Mouse (Mus musculus) megakaryocyte-erythroid progenitor cell, adult 5-6 weeks (primary cell): ENCODE data around the gene Tcp1. TPM values are rescaled to one million over a fixed set of nuclear protein-coding genes. Genes with fewer than 3 reads are reported as not detected.
"Not testable (repeated sequence)": the region's sequence is repeated elsewhere in the genome, so short reads cannot be mapped to it uniquely, and the experiment has no call there.

Experiments
- ATAC-seq: replicated peaks from 2 replicates; pipeline ENCODE4 v1.8.0; 2016; ENCODE audit warnings: mild to moderate bottlenecking, inconsistent platforms; ENCODE audit not compliant: severe bottlenecking, poor library complexity, low FRiP score, low TSS enrichment
- total RNA-seq, 2 experiments: library from RNA; stranded (forward) in 1 of 2; stranded (reverse) in 1 of 2; fragments of 200-1000, 215-1000 nt in 1 of 2; fragments of >200 nt in 1 of 2; fragmentation: Nextera tagmentation in 1 of 2; gene quantifications; 2 replicates each; pipeline ENCODE4 v1.2.3; 2014 to 2017

Tcp1 gene
- total RNA-seq (2014; fragmentation: Nextera tagmentation) = 481 and 497 TPM in 2 replicates
- 1,112 and 1,392 TPM in 2 replicates for total RNA-seq (2017)

- ATAC-seq = peak; percentile 11; the same call in 1 of the 2 replicates
Observed at GRCm38 (mm10) chr17:12915488-12915880, at the start of gene Tcp1. Tcp1 (plus strand) TSS chr17:12915701.

DNA sequence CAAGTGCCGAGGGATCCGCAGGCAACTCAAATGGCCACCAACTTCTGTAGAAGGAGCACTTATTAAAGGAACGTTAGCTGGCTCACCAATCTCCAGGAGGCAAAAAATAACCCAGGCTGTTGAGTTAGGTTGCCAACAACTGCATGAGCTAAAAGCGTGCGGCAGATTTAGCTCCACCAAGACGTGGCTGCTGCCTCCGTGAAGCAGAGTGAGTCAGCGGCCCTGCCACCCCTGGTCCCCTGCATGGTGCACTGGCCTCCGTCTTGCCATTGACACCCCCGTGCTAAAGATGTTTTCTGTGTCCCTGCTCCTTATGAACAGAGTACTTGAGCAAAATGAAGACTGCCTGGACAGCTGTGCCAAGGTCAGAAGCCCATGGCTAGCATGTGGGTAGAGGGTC is 48.6 kb upstream of the Tcp1 start:
- no peak for ATAC-seq

GRCm38 (mm10) chr17:12868043-12868442 is 47.5 kb upstream of the Tcp1 start, which contains the start of gene Mas1:
Mas1 (minus strand) TSS chr17:12868143.
- ATAC-seq = no peak

DNA sequence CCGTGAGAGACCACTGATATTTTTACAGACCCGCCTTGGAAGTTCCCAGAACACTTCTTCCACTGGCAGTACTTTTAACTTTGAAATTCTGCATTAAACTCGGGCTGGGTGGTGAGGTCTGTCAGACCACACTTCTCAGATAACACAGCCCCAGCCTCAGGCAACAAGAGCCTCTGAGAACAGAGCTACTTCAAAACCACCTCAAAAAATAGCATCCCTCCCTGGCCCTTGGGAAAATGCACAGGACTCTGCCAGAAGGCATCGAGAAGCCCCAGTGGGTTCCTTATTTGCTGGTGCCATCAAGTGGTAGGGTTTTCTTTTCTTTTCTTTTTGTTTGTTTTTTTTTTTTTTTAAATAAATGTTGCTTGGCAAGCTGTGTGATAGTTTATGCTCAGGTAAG is 46.9 kb upstream of the Tcp1 start:
- peak; percentile 46; the same call in 1 of the 2 replicates for ATAC-seq

DNA sequence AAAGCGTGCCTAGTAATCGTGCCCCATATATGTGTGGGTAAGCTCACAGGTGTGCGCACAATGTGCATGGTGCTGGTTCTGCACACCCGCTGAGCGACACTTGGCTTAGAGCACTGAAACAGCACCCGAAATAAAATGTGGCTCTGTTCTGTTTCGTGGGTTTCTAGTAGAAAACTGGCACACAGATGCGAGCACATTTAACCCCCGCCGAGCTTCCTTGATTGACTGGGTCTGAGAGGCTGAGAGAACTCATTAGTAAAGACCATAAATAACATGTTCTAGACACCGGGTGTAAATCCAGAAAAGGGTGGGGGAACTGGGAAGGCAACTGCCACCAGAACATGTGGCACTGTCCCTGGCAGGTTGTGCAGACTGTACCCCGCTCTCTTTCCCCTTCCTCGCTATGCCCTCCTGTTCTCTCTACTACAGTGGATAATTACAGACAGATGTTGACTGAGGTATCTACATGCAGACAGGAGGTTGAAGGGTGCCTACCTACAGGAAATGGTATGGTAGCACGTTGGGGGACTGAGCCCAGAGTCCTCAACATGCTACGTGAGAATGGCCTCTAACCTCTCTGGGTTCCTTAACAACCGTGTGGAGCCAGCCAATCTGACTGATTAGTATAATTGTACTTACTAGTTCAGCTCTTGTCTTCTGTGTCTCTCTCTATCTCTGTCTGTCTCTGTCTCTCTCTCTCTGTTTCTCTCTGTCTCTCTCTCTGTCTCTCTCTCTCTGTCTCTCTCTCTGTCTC is 43.0 kb upstream of the Tcp1 start:
- ATAC-seq = peak; percentile 34; the same call in 1 of the 2 replicates

DNA sequence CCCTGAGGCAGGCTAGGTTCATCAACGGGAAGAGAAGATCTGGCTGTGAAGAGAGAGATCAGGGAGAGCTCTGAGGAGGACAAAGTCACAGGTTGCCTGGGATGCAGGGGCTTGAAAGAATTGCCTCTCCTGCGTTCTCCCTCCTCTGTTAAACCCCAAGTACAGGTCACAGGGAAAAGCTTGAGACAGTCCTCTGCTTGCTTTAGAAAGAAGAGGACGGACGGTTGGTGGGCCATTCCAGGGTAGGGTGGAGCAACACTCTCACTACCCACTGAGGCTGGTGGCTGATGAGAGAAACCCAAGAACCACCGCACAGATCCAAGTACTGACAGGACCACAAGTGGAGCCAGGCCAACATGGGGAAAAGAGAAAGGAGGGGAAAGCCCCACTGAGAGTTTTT is 39.8 kb upstream of the Tcp1 start, which contains the start of gene Mrgprh:
TSS of gene Mrgprh (plus strand) at position 301 of the 400 bp plus-strand sequence.
- ATAC-seq = no peak

DNA sequence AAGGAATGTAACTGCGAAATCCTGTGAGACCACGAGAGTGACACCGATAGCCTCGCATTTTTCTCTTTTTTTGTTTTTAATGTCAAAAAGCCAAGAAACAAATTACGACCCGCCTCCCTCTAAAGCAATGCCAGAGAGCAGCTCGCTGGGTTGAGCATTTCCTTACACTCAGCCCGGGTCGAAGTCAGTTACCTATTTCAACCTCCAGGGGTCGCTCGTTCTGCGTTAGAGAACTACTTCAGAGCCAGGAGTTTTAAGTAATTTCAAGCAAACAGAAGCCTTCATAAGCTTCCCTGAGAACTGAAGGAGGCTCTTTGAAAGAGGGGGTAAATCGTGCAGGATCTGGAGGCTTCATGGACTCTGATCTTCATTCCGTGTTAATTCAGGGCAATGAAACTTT is 35.3 kb upstream of the Tcp1 start:
- ATAC-seq = peak; percentile 84

- no peak for ATAC-seq
Observed at GRCm38 (mm10) chr17:12881216-12881615, 34.3 kb upstream of the Tcp1 start.

- no peak for ATAC-seq
Observed at GRCm38 (mm10) chr17:12886620-12887019, 28.9 kb upstream of the Tcp1 start.

DNA sequence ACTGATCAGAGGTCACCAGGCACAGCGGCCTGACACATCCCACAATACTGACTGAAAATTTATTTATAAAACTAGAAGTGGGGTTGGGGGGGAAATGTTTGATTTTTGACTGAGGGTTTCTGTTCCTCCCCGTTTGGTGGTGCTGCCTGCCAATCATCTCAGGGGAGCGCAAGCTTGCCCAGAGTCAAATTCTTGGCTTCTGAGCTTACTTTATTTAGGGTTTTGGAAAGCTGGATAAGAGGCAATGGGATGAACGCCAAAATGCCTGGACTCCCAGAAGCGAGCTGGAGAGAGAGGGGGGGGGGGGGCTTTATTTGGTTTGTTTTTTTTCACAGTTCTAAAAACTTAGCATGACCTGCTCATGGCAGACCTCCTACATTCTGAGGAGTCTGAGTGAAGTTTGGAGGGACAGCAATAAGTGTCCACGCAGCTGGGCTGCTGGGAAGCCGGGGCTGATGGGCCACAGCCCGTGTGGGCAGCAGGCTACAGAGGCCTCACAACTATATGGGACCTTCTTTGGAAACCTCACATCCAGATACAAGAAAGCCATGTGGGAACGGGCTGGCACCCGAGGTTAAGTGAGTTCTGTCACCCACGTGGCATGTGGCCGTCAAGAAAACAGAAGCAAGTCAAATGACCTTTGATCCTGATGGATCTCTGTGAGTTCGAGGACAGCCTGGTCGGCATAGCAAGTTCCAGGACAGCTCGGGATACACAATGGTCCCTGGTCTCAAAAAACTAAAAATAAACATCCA is 28.3 kb upstream of the Tcp1 start:
- no peak for ATAC-seq

GRCm38 (mm10) chr17:12891054-12891453 is 24.4 kb upstream of the Tcp1 start:
- no peak for ATAC-seq

- no peak for ATAC-seq
Observed at GRCm38 (mm10) chr17:12892033-12892432, 23.5 kb upstream of the Tcp1 start.

GRCm38 (mm10) chr17:12897674-12898073 is 17.8 kb upstream of the Tcp1 start:
- no peak for ATAC-seq

- not testable (repeated sequence) for ATAC-seq
Observed at GRCm38 (mm10) chr17:12898607-12899006, 16.9 kb upstream of the Tcp1 start.

DNA sequence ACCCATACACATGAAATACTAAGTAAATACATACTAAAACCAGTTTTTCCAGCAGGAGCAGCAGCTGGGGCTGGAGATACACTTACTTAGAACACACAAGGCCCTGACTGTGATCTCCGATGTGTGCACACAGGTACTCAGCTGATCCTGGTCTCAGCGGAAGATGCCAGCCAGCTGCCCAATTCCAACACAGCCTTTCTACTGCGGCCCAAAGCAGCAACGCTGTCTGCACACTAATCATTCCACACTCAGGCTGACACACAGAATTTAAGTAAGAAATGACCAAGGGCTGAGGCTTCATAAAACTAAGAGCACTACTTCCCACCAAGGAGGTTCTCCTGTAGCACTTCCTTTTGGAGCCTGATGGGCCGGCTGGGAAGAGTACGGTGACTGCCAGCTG is 13.2 kb upstream of the Tcp1 start:
- no peak for ATAC-seq

DNA sequence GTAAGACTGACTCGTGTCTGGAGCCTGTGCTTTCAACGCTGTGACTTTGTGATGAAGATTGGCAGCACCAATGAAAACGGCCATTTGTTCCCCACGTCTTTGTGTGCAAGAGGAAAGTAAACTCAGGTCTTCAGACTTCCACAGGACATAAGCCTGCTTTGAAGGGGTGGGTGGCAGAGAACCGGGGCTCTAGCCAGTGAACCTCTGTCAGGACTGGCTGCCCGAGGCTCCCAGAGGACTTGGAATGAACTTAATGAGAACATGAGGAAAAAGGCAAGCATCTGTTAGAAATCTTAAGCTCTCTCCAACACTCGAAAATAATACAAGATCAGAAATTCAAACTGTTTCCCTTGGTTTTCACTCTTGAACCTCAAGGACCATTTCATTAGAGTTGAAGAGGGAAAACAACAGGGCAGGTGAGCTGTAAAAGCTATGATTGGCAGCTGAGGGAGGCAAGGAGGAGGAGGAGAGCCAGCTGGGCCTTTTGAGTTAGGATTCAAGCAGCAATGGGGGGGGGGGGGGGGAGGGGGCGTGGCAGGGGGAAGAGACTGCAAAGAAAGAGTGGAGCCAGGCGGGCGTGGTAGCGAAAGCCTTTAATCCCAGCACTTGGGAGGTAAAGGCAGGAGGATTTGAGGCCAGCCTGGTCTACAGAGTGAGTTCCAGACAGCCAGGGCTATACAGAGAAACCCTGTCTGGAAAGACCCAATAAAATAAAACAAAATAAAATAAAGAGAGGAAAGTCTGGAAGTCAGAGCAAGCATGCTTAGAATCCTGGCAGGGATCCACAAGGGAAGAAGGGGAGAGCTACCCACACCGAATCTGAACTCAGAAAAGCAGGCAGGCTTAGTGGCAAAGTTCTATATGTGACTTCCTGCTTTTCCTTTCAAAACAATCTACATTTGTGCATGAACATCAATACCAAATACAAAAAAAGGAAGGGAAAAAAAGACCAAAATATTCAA is 11.8 kb upstream of the Tcp1 start:
- no peak for ATAC-seq

GRCm38 (mm10) chr17:12904349-12904748 is 11.2 kb upstream of the Tcp1 start:
- no peak for ATAC-seq

- ATAC-seq = no peak
Observed at GRCm38 (mm10) chr17:12905810-12906209, 9.7 kb upstream of the Tcp1 start.

DNA sequence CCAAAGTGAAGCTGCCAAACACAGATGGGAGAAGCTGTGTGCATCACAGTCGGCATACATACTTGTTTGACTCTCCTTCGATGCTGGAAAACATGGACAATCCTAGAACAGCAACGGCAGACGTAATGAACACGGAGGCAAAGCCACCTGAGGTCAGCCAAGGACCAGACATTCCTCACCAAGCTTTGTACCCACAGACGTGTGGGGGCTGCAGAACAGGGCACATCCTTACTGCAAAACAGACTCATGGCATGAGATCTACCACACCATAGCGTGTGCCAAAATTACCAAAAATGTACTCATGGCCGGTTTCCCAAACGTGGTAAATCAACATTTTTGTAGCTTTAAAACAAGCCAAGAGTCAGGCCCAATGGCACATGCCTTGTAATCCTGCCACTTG is 9.1 kb upstream of the Tcp1 start:
- ATAC-seq = no peak
